Mouse (Mus musculus) megakaryocyte, embryonic 14.5 days (primary cell): ENCODE results near the gene 4921536K21Rik.

ENCODE experiments used
- FLI1 ChIP-seq: IDR thresholded peaks from 2 replicates; pipeline ENCODE4 v1.6.1; 2012; ENCODE audit warnings: low read length, inconsistent platforms, mixed read lengths
- GATA1 ChIP-seq: IDR thresholded peaks from 3 replicates; pipeline ENCODE4 v1.6.1; 2012; ENCODE audit warnings: mixed read lengths, low read length, inconsistent platforms, borderline replicate concordance

DNA sequence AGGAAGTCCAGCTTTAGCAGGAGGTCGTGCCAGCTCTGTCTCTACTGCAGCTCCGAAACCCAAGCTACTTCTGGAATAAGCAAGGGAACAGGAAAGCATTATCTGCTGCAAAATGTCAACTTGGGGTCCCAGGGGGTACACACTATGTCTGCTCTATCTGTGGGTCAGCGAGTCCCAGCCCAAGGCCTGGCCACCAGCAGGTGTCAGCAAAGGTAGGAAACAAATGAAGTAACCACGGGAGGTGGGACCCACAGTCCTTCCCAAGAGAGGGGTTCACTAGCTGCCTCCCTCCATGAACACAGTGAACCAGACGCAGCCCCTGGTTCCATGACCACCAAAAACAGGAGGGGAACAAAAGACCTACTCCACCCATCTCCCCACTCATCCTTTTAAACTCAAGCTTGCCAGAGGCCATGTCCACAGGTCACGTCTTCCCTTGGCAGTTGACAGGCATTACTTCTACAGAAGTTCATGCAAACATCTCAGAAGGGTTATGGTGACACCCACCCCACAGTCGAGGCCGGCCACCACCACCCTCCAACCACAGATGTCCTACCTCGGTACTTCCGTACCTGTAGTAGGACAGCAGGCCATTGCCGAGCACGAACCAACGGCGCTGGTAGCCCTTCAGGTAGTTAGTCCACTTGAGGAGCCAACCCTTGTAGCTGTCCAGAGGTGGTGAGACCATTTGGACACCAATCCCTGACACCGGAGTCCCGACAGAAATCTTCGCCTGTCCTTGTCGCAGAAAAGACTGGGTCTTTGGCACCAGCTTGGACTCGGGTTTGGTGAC lies 32.0 kb downstream of the 4921536K21Rik start:
- TF ChIP-seq GATA1 (no peak), FLI1 (no peak)
